Mouse (Mus musculus) C3H10T1/2 (cell line): ENCODE measurements around the gene Tm6sf1. TPM values are rescaled to one million over a fixed set of nuclear protein-coding genes. Genes with fewer than 3 reads are reported as not detected.

ENCODE experiments used
- polyA plus RNA-seq, 2 experiments: library from polyadenylated mRNA; unstranded; fragments of >200 nt; fragmentation: generic; extraction: Trizol; gene quantifications; one replicate each; pipeline ENCODE4 v1.2.1; 2012; ENCODE audit warnings: missing spikeins in 2 of 2

Tm6sf1 gene
- under 1 TPM; 0.05 to 0.20 TPM for polyA plus RNA-seq

DNA sequence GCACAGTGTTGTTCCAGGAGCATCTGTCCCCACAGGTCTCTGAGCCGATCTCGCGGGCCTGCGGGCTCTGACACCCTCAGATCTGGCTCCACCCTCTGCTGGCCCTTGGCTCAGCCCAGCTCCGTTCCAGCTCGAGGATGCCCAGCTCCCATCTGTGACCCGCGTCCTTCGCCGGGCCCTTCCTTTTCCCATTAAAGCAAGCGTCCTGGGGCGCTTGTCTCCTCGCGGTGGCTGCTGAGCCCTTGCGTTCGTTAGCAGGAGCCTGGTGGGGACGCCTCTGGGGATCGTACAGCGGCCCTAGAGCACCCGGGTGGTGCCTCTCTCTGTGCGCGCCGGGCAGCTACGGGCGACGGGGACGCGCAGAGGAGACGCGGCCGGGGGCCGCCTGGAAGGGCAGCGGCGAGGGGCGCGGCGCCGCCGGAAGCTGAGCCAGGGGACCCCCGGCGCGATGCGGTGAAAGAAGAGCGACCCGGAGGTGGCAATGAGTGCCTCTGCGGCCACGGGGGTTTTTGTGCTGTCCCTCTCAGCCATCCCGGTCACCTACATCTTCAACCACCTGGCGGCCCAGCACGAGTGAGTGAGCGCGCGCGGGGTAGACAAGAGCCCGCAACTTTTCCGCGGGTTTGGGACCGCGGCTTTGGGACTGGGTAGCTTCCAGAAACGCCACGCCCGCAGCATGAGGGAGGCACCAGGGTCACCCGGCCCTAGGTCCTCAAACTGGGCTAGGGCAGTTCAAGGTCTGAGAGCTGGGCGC lies at the start of gene Tm6sf1:
Tm6sf1 (plus strand) TSS at position 34 of the 754 bp plus-strand sequence.

DNA sequence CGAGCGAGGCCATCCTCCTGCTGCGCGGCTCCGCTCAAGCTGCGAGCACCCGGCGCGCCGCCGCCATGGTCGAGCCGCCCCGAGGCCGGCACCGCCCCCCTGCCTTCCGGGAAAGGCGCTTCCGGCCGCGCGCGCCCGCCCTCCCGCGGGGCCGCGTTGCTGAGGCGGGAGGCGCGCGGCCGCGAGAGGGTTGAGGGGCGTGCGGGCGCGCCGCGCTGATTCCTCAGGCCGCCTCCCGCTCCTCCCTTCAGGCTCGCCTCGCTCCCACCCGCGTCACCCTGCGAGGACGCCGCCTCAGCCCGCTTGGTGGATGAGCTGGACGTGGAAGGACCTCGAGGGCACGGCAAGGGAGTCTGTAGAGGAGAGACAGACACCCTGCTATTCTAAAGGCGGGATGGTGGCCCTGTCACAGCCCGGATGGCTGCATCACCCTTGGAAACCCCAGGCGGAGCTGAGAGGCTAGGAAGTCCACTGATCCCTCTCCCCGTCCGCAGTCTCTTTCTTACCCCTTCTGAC lies 29.4 kb upstream of the Tm6sf1 start, which contains the start of gene Btbd1:
Btbd1 (minus strand) TSS at position 53 of the 516 bp plus-strand sequence.

DNA sequence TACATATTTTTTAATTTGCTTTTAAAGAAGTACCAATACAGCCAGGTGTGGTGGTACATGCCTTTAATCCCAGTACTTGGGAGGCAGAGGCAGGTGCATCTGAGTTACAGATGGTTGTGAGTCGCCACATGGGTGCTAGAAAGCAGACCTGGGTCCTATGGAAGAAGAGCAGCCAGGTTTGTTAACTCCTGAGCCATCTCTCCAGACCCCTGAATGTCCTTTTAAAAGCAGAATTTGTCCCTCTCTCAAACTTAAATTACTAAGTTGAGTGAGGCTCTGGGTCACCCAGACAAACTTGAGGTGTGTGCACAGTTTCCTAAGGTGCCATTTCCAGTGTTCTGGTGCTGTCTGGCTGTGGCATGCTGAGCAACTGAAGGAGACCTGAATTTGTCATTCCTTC lies 3.1 kb upstream of the Tm6sf1 start, which contains the start of gene Gm10160:
Gm10160 (minus strand) TSS at position 101 of the 400 bp plus-strand sequence.

Other genes starting within 250 kb of the Tm6sf1 start
- gene Homer2, start 151.5 kb upstream of the Tm6sf1 start, polyA plus RNA-seq = not detected
- 10 to 100 TPM in 1 of 2 experiments, 1 to 10 TPM in 1; 3.1 to 13.6 TPM for gene Ramac, start 96.1 kb upstream of the Tm6sf1 start, polyA plus RNA-seq
- 10 to 100 TPM; 10.6 to 33.7 TPM for gene 3110040N11Rik, start 69.5 kb upstream of the Tm6sf1 start, polyA plus RNA-seq
- gene Btbd1, start 29.6 kb upstream of the Tm6sf1 start, polyA plus RNA-seq = 10 to 100 TPM in 1 of 2 experiments, 1 to 10 TPM in 1; 9.3 to 24.4 TPM
- not detected for gene Gm10160, start 3.2 kb upstream of the Tm6sf1 start, polyA plus RNA-seq
- 1 to 10 TPM in 1 of 2 experiments, under 1 TPM in 1; 0.76 to 4.0 TPM for gene Hdgfl3, start 75.5 kb downstream of the Tm6sf1 start, polyA plus RNA-seq
- not detected for gene Bnc1, start 133.3 kb downstream of the Tm6sf1 start, polyA plus RNA-seq